In genomic region chr5:92312046-92312715, GRCm38 (mm10) we compare ENCODE assay signal across 8 mouse cellular contexts. TPM values are rescaled to one million over a fixed set of nuclear protein-coding genes. Genes with fewer than 3 reads are reported as not detected.
DNase-seq lines count a peak whose midpoint lies in the region.

No protein-coding gene starts in this region.

- peak; percentile 90 for DNase-seq in 3T3-L1 (ENCODE audit: low read depth, low spot score)
- DNase-seq in MEL-GATA-1-ER (ENCODE audit: extremely low read depth, low read depth), result peak; percentile 78
- DNase-seq in cerebellum, adult 9-10 months, result peak; percentile 93
- peak; percentile 84 for DNase-seq in gastrocnemius, postnatal 14 days
- DNase-seq in layer of hippocampus, adult 11-12 months (ENCODE audit: low spot score), result peak; percentile 96
- DNase-seq in lung, adult 18-20 months, result peak; percentile 76 to 84
- DNase-seq in retina, postnatal 7 days (ENCODE audit: low read depth, low spot score), result peak; percentile 64
- DNase-seq in urinary bladder, postnatal 10 days (ENCODE audit: low spot score), result peak; percentile 37

- intact Hi-C loops in gastrocnemius, postnatal 14 days (cut with DNase I; ENCODE audit: low total_unique reads), result loop anchor here (5.0 kb wide), 2 partner anchors 70 to 85 kb away; no protein-coding TSS in a partner anchor

RNA-seq across cellular contexts. Expression of gene Sdad1, which starts 1.9 kb away (rescaled TPM):
- 10 to 100 TPM; 16.2 TPM for total RNA-seq in gastrocnemius, postnatal 14 days (2021)

RNA-seq across cellular contexts. Expression of gene Cxcl9, which starts 15.7 kb away (rescaled TPM):
- 1 to 10 TPM in 1 of 2 experiments, under 1 TPM in 1; 0.90 to 1.4 TPM for total RNA-seq in gastrocnemius, postnatal 14 days (2021)

RNA-seq across cellular contexts. Expression of gene Art3, which starts 19.4 kb away (rescaled TPM):
- total RNA-seq in gastrocnemius, postnatal 14 days (2021), result 100 to 1,000 TPM; 314 to 411 TPM

RNA-seq across cellular contexts. Expression of gene Naaa, which starts 34.2 kb away (rescaled TPM):
- 1 to 10 TPM; 5.7 to 8.3 TPM for total RNA-seq in gastrocnemius, postnatal 14 days (2021)

RNA-seq across cellular contexts. Expression of gene Cxcl10, which starts 36.5 kb away (rescaled TPM):
- under 1 TPM; 0.29 to 0.51 TPM for total RNA-seq in gastrocnemius, postnatal 14 days (2021)

Comparison
In these comparisons a context has a peak if more than half of its experiments do, and no peak if none do; other contexts are left out.
1. Peak in every context shown above with its lines: DNase-seq.
2. DNase-seq: peak in every context shown above with its lines; median percentile 96 in layer of hippocampus, adult 11-12 months; 93 in cerebellum, adult 9-10 months; 90 in 3T3-L1; 84 in gastrocnemius, postnatal 14 days; 80 in lung, adult 18-20 months; 78 in MEL-GATA-1-ER; 64 in retina, postnatal 7 days; 37 in urinary bladder, postnatal 10 days.